ENCODE assay signal across 8 mouse cellular contexts in genomic region chr7:90130501-90131375, GRCm38 (mm10). TPM values are rescaled to one million over a fixed set of nuclear protein-coding genes. Genes with fewer than 3 reads are reported as not detected.
DNase-seq lines count a peak whose midpoint lies in the region; ATAC-seq lines count a peak whose summit lies in the region.

No protein-coding gene starts in this region.

- H3K9ac ChIP-seq in intestine, embryonic 16.5 days (ENCODE audit: low read depth, low read length): peak overlapping the region; percentile 99
- H3K9ac ChIP-seq in liver, embryonic 11.5 days (ENCODE audit: low read depth, low read length): peak overlapping the region; percentile 98
- H3K9ac ChIP-seq in neural tube, embryonic 12.5 days: peak overlapping the region; percentile 98

- 0 out of 2 replicates have a peak, but pooled peaks cover 8% of the 10 kb centered on the region for H3K4me1 ChIP-seq in intestine, embryonic 16.5 days (ENCODE audit: control insufficient read depth, insufficient read depth, low read length)
- H3K4me1 ChIP-seq in liver, embryonic 11.5 days (replicated peaks; ENCODE audit: control insufficient read depth, insufficient read depth, low read length): peaks cover 17% of the 10 kb centered on the region; the same call in 1 of the 2 replicates
- H3K4me1 ChIP-seq in neural tube, embryonic 12.5 days: peaks cover 8% of the 10 kb centered on the region

- peak; percentile 45 for DNase-seq in kidney, adult 9 months
- DNase-seq in kidney, adult 11 months: no peak
- peak; percentile 73 for DNase-seq in cerebellum, adult 9-10 months
- peak; percentile 28 to 30 for DNase-seq in frontal cortex, postnatal 36 days (ENCODE audit: low spot score in 2 of 2)
- peak; percentile 56 for DNase-seq in liver, embryonic 11.5 days (ENCODE audit: low spot score)
- peak; percentile 53 for DNase-seq in testis, postnatal 10 days (ENCODE audit: low spot score)

- no peaks in the 10 kb centered on the region for H3K27me3 ChIP-seq in intestine, embryonic 16.5 days (replicated peaks; ENCODE audit: control insufficient read depth, insufficient read depth, low read length)
- no peaks in the 10 kb centered on the region for H3K27me3 ChIP-seq in liver, embryonic 11.5 days (replicated peaks; ENCODE audit: control insufficient read depth, insufficient read depth, low read length)
- H3K27me3 ChIP-seq in neural tube, embryonic 12.5 days (replicated peaks): no peaks in the 10 kb centered on the region

- H3K9me3 ChIP-seq in intestine, embryonic 16.5 days (ENCODE audit: control insufficient read depth, low read length): no peaks in the 10 kb centered on the region
- H3K9me3 ChIP-seq in liver, embryonic 11.5 days (ENCODE audit: control insufficient read depth, low read length): no peaks in the 10 kb centered on the region
- no peaks in the 10 kb centered on the region for H3K9me3 ChIP-seq in neural tube, embryonic 12.5 days

- H3K4me3 ChIP-seq in intestine, embryonic 16.5 days (ENCODE audit: low read length): peak overlapping the region; percentile 92
- H3K4me3 ChIP-seq in liver, embryonic 11.5 days (ENCODE audit: low read depth, low read length): peak overlapping the region; percentile 98
- H3K4me3 ChIP-seq in neural tube, embryonic 12.5 days: peak overlapping the region; percentile 97

- H3K4me2 ChIP-seq in intestine, embryonic 16.5 days (ENCODE audit: low read depth, low read length): peak overlapping the region; percentile 81
- peak overlapping the region; percentile 83 for H3K4me2 ChIP-seq in liver, embryonic 11.5 days
- peak overlapping the region; percentile 85 for H3K4me2 ChIP-seq in neural tube, embryonic 12.5 days (replicated peaks)

- peak overlapping the region; percentile 96 for H3K27ac ChIP-seq in intestine, embryonic 16.5 days (ENCODE audit: low read length)
- H3K27ac ChIP-seq in liver, embryonic 11.5 days (ENCODE audit: low read depth, low read length): peak overlapping the region; percentile 98
- H3K27ac ChIP-seq in neural tube, embryonic 12.5 days: peak overlapping the region; percentile 84

- H3K36me3 ChIP-seq in intestine, embryonic 16.5 days (ENCODE audit: control insufficient read depth, insufficient read depth, low read length): no peaks in the 10 kb centered on the region
- no peaks in the 10 kb centered on the region for H3K36me3 ChIP-seq in liver, embryonic 11.5 days (ENCODE audit: control insufficient read depth, insufficient read depth, low read length)
- H3K36me3 ChIP-seq in neural tube, embryonic 12.5 days: no peaks in the 10 kb centered on the region

- peak; percentile 59 for ATAC-seq in intestine, embryonic 16.5 days
- ATAC-seq in liver, embryonic 11.5 days (replicated peaks; ENCODE audit: low FRiP score): peak; percentile 32
- peak; percentile 78 for ATAC-seq in neural tube, embryonic 12.5 days (ENCODE audit: low FRiP score, low read depth)

- WGBS in intestine, embryonic 16.5 days: 1% methylated on average over 37 of the region's 39 CpGs
- under 1% methylated on average over 38 of the region's 39 CpGs for WGBS in liver, embryonic 11.5 days
- WGBS in neural tube, embryonic 12.5 days: 2% methylated on average over 39 of the region's 39 CpGs

RNA-seq across cellular contexts. Expression of gene Picalm, which starts 0.7 kb away (rescaled TPM):
- polyA plus RNA-seq in intestine, embryonic 16.5 days (2015; fragmentation: Nextera tagmentation; extraction: Ambion mirVana): 25.5 and 27.0 TPM in 2 replicates
- 62.6 and 65.9 TPM in 2 replicates for polyA plus RNA-seq in liver, embryonic 11.5 days (2014; fragmentation: Nextera tagmentation; extraction: Ambion mirVana)
- 44.2 and 45.5 TPM in 2 replicates for polyA plus RNA-seq in neural tube, embryonic 12.5 days (2016; fragmentation: Nextera tagmentation; extraction: Ambion mirVana)
